Comparison of ENCODE assay signal across 1 mouse cellular context in the genomic region with DNA sequence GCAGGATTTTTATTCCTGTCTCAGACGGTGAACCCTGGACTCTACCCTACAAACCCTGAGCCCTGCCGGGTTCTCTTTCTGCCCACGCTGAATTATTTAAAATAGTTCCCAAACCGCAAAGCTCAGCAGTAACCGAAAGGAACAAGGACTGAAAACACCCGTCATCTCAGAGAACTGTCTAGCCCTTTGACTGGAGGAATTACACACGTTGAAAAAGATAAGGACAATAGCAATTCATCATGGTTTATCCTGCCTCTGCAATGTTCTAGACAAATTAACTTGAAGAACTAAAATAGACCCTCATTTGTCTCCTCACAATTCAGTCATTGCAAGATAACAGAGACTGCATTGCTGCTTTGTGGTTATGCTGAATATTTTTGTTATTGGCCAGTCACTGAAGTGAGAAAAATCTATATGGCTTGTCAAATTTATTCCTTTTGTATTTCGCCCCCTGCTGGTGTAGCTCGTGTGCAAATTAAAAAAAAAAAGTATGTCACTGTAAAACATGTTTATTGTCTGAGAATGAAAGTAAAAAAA.
TF ChIP-seq lines count a peak whose summit lies in the region.

No protein-coding gene starts in this region.

TF ChIP-seq in MEL, 35 proteins besides CTCF, POLR2A, EP300 and RAD21 (continued from another document):
- TF ChIP-seq E2F4 (IDR thresholded peaks at IDR 0.05; ENCODE audit: borderline replicate concordance, low read depth, low read length) (no peak), ZC3H11A (IDR thresholded peaks at IDR 0.05; ENCODE audit: low read depth, low read length) (peak; percentile 69), ETS1 (IDR thresholded peaks at IDR 0.05; ENCODE audit: low read depth, low read length) (peak; percentile 82), ZKSCAN1 (IDR thresholded peaks at IDR 0.05; ENCODE audit: low read depth, low read length) (peak; percentile 48; the same call in 1 of the 2 replicates)
